Mouse (Mus musculus): ENCODE data around the gene Pola1.

Pola1 gene

GRCm38 (mm10) chrX:93289076-93289475, 342.9 kb downstream of the Pola1 start:
- in situ Hi-C loops (cut with MboI), result no loop called here

GRCm38 (mm10) chrX:93288339-93288738, 343.6 kb downstream of the Pola1 start:
- in situ Hi-C loops (cut with MboI), result no loop called here

- in situ Hi-C loops (cut with MboI), result no loop called here
Measured at GRCm38 (mm10) chrX:93286291-93286893, 345.6 kb downstream of the Pola1 start, which contains the start of gene Arx. TSS of gene Arx (plus strand) at chrX:93286445.

GRCm38 (mm10) chrX:93285091-93285490, 346.9 kb downstream of the Pola1 start:
- in situ Hi-C loops (cut with MboI), result no loop called here

GRCm38 (mm10) chrX:93281756-93282155, 350.2 kb downstream of the Pola1 start:
- in situ Hi-C loops (cut with MboI), result no loop called here

- in situ Hi-C loops (cut with MboI), result no loop called here
Measured at GRCm38 (mm10) chrX:93281028-93281723, 350.8 kb downstream of the Pola1 start.

GRCm38 (mm10) chrX:93279940-93280339, 352.0 kb downstream of the Pola1 start:
- in situ Hi-C loops (cut with MboI), result no loop called here

- in situ Hi-C loops (cut with MboI), result no loop called here
Measured at GRCm38 (mm10) chrX:93275689-93276088, 356.3 kb downstream of the Pola1 start.

Measured in mature B cell (primary cell).